Mouse (Mus musculus) urinary bladder, adult 2 months (tissue): ENCODE results near the gene Nle1. TPM values are rescaled to one million over a fixed set of nuclear protein-coding genes. Genes with fewer than 3 reads are reported as not detected.

ENCODE experiments used
- DNase-seq: peaks from one replicate; pipeline ENCODE4 v3.0.0; 2022; ENCODE audit warnings: low spot score
- polyA plus RNA-seq: library from polyadenylated mRNA; depleted of rRNA; stranded (reverse); fragments of >200 nt; gene quantifications from 2 replicates; pipeline ENCODE4 v1.2.3, GENCODE M21; 2012; rRNA removed

The Nle1 gene
- polyA plus RNA-seq, 1 experiment = 33.7 TPM

- no peak for DNase-seq
These were observed 38.6 kb downstream of the Nle1 start for GRCm38 (mm10) chr11:82869506-82870172.

GRCm38 (mm10) chr11:82867956-82868355, 40.3 kb downstream of the Nle1 start:
- no peak for DNase-seq

GRCm38 (mm10) chr11:82866850-82867564, 41.2 kb downstream of the Nle1 start:
- no peak for DNase-seq

GRCm38 (mm10) chr11:82865957-82866356, 42.3 kb downstream of the Nle1 start:
- no peak for DNase-seq

GRCm38 (mm10) chr11:82863488-82863931, 44.7 kb downstream of the Nle1 start:
- DNase-seq = no peak

- DNase-seq = no peak
These were observed 45.2 kb downstream of the Nle1 start for GRCm38 (mm10) chr11:82863059-82863458.

GRCm38 (mm10) chr11:82862638-82863037, 45.6 kb downstream of the Nle1 start:
- no peak for DNase-seq

GRCm38 (mm10) chr11:82861558-82861957, 46.7 kb downstream of the Nle1 start:
- DNase-seq = no peak

- DNase-seq = no peak
These were observed 47.5 kb downstream of the Nle1 start for GRCm38 (mm10) chr11:82860759-82861158.

GRCm38 (mm10) chr11:82857307-82857848, 50.8 kb downstream of the Nle1 start:
- DNase-seq = no peak

GRCm38 (mm10) chr11:82856032-82856431, 52.2 kb downstream of the Nle1 start:
- DNase-seq = no peak

- no peak for DNase-seq
These were observed 52.8 kb downstream of the Nle1 start for GRCm38 (mm10) chr11:82855327-82855973.

GRCm38 (mm10) chr11:82854111-82854510, 54.1 kb downstream of the Nle1 start:
- DNase-seq = no peak

- no peak for DNase-seq
These were observed 55.3 kb downstream of the Nle1 start for GRCm38 (mm10) chr11:82852958-82853357.

- no peak for DNase-seq
These were observed 55.7 kb downstream of the Nle1 start for GRCm38 (mm10) chr11:82852540-82852939.

- DNase-seq = no peak
These were observed 56.1 kb downstream of the Nle1 start for GRCm38 (mm10) chr11:82852115-82852514.

Other genes starting within 250 kb of the Nle1 start
- gene Cct6b, start 144.1 kb downstream of the Nle1 start, polyA plus RNA-seq = 0.50 and 0.62 TPM in 2 replicates
- 17.6 and 19.3 TPM in 2 replicates for gene Zfp830, start 144.1 kb downstream of the Nle1 start, polyA plus RNA-seq
- 16.6 and 17.6 TPM in 2 replicates for gene Lig3, start 127.3 kb downstream of the Nle1 start, polyA plus RNA-seq
- gene Rffl, start 37.2 kb downstream of the Nle1 start, polyA plus RNA-seq = 13.7 and 14.6 TPM in 2 replicates
- 18.0 and 18.6 TPM in 2 replicates for gene Rad51d, start 17.8 kb downstream of the Nle1 start, polyA plus RNA-seq
- 0.04 and 0.06 TPM in 2 replicates for gene Fndc8, start 16.3 kb downstream of the Nle1 start, polyA plus RNA-seq
- gene Unc45b, start 2.1 kb upstream of the Nle1 start, polyA plus RNA-seq = 4.4 and 6.7 TPM in 2 replicates
- 19.1 and 23.0 TPM in 2 replicates for gene Slfn5, start 42.9 kb upstream of the Nle1 start, polyA plus RNA-seq
- 2.2 TPM in 2 replicates for gene Slfn9, start 83.4 kb upstream of the Nle1 start, polyA plus RNA-seq
- gene Slfn8, start 112.4 kb upstream of the Nle1 start, polyA plus RNA-seq = 3.0 and 3.8 TPM in 2 replicates
- gene Slfn2, start 156.7 kb upstream of the Nle1 start, polyA plus RNA-seq = 13.5 and 13.8 TPM in 2 replicates
- gene Slfn1, start 208.4 kb upstream of the Nle1 start, polyA plus RNA-seq = 1.1 and 1.7 TPM in 2 replicates